Mouse (Mus musculus) cerebellum, postnatal 10 days (tissue): ENCODE results near the gene Arl6ip6.

Experiments used
- DNase-seq, 2 experiments: peaks; one replicate each; pipeline ENCODE4 v3.0.0; 2021; ENCODE audit warnings: mixed read lengths in 2 of 2

Gene Arl6ip6

DNA sequence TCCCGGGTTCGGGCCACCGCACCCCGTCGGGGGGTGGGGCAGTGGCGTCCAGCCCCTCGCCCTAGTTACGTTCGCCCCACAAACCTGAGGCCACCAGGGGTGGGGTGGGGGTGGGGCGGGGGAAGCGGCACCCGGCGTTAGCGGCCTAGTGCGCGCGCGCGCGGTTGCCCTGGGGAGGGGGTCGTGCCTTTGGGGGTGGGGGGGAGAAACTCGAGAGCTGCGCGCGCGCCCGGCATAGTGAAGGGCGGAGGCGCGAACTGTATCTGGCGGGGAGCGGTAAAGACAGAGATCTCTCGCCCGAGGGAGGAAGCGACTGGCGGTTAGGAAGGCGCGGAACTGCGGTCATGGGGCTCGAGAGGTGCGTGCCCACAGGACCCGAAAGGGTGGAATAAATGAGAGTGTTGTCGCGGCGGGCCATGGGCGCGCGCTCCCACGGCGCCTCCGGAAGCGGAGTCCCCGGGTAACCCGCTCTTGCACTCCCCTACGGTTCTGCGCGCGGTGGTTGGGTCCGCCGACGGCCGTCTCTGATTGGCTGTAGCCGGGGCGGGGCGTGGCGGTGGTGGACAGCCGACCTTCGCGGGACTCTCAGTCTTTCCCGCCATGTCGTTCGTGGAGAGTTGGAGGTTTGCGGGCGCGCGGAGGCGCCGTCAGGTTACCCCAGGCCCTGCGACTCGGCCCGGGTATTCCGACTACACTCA is at the start of gene Arl6ip6:
Gene Arl6ip6 (plus strand): TSS at position 204 of the 698 bp plus-strand sequence.
- DNase-seq: peak; percentile 99

DNA sequence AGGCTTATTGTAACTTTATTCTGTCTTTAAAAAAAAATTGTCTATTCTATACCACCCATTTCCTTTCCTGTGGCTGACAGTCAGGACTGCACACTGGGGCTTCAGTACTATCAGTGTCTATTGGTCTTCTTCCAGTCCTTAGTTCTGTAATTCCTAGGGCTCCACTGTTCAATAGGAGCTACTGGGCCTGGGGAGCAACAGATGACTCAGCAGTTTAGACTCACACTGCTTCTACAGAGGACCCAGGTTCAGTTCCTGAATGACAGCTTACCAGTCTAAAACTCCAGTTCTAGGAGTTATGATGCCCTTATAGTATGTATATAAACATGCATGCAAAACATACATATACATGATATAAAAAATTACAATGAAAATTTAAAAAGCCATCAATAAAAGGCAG is 44.7 kb upstream of the Arl6ip6 start:
- no peak for DNase-seq

DNA sequence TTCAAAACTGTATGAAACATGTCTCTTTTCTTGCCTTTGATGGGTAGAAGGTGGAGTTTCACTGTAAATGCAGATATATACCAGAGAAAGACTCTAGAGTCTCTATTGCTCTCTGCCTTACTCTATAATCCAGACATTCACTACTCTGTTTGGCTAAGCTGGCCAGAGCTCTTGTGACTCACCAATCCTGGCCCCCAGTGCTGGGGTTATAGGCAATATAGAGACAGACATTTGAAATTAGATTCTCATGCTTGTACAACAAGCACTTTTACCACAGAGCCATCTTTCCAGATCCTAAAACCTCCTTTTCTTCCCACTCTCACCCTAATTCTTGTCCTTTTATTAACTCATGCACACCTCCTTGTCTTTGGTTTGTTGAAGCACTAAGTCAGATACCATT is 17.6 kb upstream of the Arl6ip6 start:
- DNase-seq: no peak

DNA sequence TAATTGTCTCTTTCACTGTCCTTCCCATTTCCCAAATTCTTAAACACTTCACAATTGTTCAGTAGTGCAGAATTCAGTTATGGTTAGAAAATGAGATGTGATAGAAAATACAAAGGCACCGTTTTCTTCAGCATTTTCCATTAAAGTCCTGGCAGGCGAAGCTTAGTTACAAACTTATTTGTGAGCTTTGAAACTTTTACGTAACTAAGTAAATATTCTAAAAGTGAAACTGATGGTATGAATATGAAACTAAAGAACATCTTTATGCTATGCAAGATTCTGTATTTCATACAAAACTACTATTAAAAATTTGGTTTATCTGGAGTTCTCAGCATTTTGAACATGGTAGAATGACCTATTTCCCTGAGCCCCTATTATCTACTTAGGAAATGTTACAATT is 12.6 kb upstream of the Arl6ip6 start:
- no peak for DNase-seq

DNA sequence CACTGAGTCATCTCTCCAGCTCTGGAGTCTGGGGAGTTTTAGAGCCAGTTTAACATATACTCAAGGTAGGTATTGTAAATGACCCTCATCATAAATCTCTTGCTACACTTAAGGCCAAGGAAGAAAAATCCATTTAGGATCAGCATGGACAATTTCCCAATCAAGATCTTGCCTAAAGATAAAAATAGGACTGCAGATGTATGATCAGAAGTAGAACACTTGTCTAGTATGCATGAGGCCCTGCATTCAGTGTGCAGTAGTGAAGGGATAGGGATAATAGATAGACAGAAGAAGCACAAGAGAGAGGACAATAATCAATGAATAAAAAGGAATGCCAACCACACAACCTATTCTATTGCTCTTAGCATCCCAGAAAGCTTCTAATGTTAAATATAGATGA is 11.7 kb upstream of the Arl6ip6 start:
- no peak for DNase-seq

DNA sequence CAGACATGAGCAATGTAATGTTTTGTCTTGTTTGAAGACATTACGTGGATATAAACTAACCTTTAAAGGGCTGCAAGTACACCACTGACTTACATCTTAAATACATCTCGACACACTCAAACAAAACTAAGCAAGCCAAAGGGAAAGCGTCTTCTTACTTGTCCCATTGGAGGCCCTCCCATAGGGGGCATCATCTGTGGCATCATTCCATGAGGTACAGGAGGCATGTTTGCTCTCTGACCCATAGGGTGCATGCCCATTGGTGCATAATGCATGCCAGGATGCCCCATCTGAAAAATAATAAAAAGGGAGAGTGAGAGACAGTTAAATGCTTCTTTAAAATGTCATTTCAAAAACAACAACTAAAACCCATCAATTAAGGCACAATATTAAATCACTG is 1.7 kb upstream of the Arl6ip6 start:
- peak; percentile 62 for DNase-seq

DNA sequence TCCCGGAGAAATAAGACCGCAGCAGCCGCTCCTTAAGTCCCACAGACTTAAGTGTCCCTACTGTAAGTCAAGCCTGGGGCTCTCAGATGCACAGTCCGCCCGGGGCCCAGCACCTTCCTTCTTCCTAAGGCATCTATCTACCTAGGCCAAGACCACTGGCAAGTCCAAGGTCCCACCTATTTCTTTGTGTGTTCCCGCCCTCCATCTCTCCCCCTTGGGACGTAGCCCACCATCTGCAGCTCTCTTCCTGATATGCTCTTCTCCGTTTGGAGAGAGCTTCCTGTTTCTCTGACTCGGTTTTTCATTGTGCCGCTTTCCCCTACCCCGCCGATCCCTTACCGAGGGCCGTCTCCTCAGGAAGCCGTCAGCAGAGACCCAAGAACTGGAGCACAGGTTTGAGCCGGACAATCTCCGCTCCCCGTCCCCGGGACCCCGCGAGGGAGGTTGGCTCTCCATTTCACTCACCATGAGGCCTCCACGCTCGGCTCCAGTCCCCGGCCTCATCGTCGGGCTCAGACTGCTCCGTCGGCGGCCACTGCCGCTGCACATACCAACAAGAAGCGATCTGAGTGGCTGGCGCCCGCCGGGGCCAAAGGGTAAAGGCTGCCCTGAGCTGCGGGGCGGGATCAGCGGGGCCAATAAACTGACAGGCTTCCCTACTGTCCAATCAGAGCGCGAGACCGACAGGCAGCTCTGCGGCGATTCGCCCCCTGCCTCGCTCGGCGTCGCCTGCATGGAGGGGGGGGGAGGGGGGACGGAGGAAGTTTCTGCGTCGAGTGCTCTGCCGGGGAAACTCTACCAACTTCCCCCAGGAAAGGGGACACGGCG is 628 bp upstream of the Arl6ip6 start, which contains the start of gene Prpf40a:
Gene Prpf40a (minus strand): TSS at position 601 of the 828 bp plus-strand sequence.
- peak; percentile 100 for DNase-seq

DNA sequence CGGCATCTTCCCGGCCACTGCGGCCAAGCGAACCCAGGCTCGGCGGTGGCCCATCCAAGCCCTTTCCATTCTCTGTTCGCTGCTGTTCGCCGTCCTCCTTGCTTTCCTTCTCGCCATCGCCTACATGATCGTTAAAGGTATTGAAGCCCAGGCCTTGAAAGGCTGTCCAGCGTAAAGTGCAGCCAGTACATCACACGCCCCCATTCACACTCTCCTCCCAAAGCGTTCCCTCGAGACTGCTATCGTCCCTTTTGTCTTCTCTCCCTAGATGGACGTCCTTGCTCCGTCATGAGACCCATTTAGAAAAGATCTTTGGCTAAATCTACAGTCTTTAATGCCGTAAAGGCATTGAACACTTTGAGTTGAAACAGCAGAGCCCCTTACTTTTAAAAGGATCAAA is 860 bp downstream of the Arl6ip6 start:
- DNase-seq: no peak

DNA sequence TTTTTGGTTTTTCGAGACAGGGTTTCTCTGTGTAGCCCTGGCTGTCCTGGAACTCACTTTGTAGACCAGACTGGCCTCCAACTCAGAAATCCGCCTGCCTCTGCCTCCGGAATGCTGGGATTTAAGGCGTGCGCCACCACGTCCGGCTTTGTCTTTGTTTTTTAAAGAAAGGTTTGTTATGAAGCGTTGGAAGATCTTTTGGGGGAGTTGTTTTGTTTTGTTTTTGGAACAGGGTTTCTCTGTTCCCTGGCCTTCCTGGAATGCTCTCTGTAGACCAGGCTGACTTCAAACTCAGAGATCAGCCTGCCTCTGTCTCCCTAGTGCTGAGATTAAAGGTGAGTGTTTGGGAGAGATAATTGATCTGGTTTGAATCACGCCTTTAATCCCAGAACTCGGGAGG is 4.9 kb downstream of the Arl6ip6 start:
- no peak for DNase-seq

DNA sequence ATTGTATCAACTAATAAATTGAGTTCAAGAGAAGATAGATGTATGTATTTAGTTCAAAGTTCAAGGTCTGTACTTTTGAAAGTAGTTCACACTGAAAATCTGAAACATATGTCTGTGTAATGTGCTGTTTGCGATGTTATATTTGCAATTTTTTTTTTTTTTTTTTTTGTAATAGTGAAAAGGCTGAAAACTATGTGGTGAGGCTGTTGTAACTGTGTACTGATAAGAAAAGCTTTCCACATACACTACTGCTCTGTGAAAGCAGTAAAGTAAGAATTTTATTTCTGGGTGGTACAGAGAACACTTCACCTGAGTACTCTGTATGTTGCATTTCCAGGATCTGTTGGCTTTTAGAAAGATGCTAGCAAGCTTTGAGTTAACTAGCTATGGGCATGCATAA is 7.7 kb downstream of the Arl6ip6 start:
- DNase-seq: no peak

DNA sequence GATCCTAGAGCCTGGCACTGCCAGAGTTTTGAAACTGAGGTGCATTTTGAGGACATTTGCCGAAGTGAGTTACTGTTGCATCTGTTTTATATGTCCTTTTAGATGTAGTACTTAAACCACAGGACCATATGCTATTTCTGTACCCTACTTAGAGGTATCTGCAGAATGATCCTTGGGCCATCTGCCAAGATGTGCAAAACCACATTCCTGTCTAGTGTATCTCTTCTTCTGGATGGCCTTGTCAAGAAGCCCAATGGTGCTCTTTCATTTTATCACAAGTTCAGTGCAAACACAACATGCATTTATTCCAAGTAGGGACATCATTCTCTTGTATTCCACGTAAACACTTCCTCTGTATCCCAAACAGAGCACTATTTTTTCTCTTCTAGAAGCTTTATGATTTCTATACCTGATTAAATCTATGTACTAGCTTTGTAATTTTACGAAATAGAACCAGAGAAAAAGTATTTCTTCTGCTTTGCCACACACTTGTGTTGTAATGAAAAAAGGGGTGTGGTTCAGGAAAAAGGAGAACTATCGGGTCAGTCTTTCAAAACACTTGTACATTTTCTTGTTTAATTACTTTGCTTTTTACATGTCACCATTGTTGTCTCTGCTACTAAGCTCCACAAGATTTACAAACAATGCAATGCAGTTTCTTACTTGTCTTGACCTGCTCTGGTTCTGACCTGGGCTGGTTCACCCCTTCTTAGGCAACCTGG is 8.8 kb downstream of the Arl6ip6 start:
- DNase-seq: no peak

DNA sequence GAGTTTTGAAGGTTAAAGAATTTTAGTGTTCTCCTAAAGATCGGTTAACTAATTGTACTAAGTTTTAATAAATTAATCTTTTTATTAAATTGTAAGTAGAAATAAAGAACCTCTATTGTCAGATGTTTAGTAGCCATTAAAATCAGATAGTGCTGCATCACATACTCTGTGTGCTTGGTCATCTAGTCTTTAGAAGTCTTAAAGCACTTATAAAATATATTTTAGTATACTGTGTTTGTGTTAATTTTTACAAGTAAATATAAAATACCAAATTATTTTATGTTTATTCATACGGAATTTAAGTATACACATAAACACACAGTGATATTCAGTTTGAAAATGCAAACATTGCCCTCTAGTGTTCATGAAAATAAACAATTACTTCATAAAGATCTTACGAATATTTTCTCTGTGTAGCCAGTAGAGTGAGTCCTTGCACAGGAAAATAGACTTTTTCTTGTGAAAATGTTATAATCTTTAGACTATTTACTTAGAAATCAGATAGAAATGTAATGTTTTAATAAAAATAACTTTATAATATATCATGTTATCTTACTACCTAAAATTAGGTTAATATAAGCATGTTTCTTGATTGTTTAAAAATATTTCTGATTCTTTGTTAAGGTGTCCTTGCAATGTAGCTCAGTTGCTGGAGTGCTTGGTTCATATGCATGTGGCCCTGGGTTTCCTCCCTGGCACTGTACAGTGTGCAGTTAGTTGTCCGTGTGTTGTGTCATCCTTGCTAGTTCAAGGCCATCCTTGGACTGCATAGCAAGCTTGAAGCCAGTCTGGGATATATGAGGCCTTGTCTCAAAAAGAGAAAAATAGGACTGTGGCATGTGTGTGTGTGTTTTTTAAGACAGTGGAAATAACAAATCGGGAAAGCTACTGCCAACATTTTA is 13.1 kb downstream of the Arl6ip6 start:
- DNase-seq: peak in 1 of 2 experiments; percentile 32

DNA sequence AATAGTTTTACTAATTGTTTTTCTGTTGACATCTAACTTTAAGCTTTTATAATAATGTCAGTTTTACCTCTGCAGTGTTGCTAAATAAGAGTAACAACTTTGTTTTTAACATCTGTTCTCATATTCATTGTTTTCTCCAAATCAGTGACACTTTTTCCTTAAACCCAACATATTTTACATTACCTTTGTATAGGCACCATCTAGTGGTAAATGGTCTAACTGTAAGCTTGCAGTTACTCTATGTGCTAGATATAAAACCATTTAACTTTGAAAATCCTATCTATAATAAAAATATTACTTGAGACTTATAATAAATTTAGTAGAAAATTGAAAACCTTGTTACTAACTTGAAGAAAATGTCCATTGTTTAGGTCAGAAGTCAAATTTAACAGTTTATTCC is 15.2 kb downstream of the Arl6ip6 start:
- DNase-seq: no peak

DNA sequence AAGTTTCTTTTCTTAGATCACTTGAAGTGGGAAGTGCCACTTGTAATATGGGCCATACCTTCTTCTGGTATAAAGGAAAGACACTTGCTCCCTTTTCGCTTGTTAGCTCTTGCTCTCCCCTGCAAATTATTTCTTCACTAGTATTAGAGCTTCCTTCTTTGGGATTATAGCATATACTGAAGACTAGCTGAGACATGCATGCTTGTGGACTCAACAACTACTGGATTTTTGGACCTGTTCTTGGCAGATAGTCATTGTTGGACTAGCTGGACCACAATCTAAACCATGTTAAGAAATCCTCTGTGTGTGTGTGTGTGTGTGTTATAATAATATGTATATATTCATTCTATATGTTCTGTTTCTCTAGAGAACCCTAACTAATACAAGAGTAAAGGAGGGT is 22.0 kb downstream of the Arl6ip6 start:
- DNase-seq: no peak

DNA sequence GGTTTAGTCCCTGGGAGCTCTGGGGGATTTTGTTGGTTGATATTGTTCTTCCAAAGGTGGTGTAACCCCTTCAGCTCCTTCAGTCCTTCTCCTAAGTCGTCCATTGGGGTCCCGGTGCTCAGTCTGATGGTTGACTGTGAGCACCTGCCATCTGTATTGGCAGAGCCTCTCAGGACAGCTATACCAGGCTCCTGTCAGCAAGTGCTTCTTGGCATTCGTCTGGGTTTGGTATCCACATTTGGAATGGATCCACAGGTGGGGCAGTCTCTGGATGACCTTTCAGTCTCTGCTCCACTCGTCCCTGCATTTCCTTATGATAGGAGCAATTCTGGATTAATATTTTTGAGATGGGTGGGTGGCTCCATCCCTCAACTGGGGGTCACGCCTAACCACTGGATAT is 30.7 kb downstream of the Arl6ip6 start:
- peak; percentile 1 to 4 for DNase-seq

DNA sequence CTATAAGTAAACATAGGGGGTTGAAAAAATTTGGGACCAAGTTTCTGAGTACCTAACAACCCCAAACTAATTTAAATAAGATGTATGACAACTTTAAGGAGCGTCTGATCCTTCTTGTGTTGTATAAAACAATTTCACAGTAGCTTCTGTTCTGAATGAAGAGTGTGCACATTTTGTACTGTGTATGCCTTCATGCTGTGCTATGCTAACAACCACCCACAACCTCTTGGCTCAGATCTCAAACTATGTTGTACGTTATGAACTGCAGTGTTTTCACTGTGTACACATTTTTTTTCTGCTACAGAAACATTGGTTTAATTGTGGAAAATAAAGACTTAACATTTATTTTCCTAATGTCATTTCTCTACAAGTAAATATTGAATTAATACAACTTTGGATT is 65.5 kb downstream of the Arl6ip6 start:
- DNase-seq: no peak
